Mouse (Mus musculus): ENCODE measurements around the gene Sh3glb2. TPM values are rescaled to one million over a fixed set of nuclear protein-coding genes. Genes with fewer than 3 reads are reported as not detected.

Gene Sh3glb2
- 71.9 TPM for polyA plus RNA-seq (2015; fragmentation: Illumina TruSeq; extraction: RNeasy Lipid Tissue Mini Kit (QIAGEN cat#74804); ENCODE audit: insufficient read depth, low read depth, low replicate concordance)

DNA sequence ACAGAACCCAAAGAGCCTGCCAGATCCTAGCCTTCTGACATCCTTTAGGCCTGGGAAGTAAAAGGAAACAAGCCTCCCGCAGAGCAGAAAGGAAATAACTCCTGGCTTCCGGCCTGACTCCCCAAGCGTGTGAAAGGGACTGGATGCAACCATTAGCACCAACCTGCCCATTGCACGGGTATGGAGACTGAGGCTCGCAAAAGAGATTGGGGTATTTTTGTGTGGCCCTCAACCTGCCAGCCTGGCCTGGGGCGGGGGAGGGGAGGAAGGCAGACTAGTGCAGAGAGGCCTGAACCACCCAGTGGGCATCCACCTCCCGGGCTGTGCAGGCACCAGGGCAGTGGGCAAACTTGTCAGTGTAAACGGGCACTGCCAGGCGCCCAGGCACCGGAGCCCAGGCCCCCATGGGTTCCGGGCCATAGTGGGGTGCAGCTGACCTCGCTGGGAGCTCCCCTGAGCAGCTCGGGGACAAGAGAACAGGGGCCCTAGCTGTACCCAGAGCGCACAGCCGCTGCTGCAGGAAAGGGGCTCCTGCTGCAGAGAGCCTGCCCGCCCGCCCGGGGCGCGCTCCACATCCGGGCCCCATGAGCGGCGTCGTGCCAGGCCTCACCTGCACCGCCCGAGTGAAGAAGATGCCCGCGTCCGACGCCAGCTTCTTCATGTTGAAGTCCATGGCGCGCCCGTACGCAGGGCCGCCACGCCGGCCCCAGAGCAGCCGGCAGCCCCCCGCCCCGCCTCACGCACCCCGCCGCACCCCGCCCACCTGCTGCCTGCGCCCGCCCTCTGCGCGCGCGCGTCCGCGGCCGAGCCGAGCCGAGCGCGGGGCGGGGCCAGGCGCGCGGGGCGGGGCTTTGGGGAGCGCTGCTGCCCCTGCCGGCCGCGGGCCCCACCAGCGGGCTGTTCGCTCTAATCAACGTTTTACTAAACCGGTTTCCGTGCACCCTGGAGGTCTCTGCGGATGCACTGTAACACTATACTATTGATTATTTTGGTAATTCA is at the start of gene Sh3glb2:
TSS of gene Sh3glb2 (minus strand) at position 805 of the 999 bp plus-strand sequence.

DNA sequence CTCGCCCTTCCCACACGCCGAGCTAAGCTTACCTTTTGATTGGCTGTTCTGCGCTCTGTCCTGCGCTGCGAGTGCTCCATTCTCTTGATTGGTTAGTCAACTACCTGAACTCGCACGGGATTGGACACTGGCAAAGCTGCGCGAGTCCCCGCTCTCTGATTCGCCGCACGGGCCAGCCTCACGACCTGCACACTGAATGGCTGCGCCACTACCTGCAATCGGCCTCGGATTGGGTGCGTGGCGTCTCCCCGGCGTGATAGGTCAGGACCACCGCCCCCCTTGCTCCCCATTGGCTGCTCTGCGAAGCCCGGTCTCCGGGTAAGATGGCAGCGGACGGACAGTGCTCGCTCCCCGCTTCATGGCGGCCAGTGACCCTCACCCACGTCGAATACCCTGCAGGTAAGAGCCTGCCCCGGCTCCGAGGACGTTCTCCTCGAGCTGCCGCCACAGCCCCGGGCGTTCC is 33.0 kb upstream of the Sh3glb2 start, which contains the start of gene Dolpp1:
TSS of gene Dolpp1 (plus strand) at position 141 of the 463 bp plus-strand sequence.

DNA sequence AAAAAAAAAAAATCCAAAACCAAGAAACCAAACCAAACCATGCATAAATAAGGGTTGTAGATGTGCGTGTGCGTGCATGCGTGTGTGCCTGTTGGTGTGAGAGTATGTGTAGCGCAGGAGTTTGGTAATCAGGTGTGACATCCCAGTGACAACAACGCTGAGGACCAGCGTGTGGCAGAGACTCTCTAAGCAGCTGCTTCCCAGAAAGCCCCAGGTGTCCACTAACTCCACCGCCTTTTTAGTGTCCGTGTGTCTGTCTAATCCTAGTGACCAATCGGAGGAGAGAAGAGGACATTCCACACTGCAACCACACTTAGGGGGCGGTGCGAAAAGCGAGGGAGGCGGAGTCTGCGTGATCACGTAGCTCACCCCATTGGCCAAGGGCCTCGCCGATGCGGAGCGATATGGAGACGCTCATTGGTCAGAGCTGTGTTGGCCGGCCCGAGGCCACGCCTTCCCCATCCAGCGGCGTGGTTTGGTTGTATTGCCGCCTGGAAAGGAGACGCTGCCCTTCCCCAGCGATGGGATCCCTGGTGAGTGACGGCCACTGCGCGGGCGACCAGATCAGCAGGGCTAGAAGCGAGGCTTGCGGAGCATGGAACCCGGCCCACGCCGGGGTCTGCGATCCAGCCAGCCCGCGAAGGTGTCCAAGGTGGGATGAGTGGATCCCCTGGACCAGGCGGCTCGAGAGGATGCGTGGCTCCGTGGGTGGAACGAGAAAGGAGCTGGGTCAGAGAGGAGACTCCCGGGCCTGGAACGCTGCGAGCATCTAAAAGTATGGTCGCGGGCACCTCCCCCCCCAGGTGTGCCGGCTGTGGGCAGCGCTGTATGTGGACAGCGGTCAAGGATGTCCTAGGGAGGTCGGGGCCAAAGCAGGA is 4.9 kb upstream of the Sh3glb2 start, which contains the start of gene Miga2:
TSS of gene Miga2 (plus strand) at position 461 of the 878 bp plus-strand sequence.

Other genes starting within 250 kb of the Sh3glb2 start
- 8.3 TPM for gene Zer1, start 234.8 kb downstream of the Sh3glb2 start, polyA plus RNA-seq (2015; fragmentation: Illumina TruSeq; extraction: RNeasy Lipid Tissue Mini Kit (QIAGEN cat#74804); ENCODE audit: insufficient read depth, low read depth, low replicate concordance)
- gene Tbc1d13, start 225.6 kb downstream of the Sh3glb2 start, polyA plus RNA-seq (2015; fragmentation: Illumina TruSeq; extraction: RNeasy Lipid Tissue Mini Kit (QIAGEN cat#74804); ENCODE audit: insufficient read depth, low read depth, low replicate concordance), result 8.6 TPM
- gene Endog, start 187.8 kb downstream of the Sh3glb2 start, polyA plus RNA-seq (2015; fragmentation: Illumina TruSeq; extraction: RNeasy Lipid Tissue Mini Kit (QIAGEN cat#74804); ENCODE audit: insufficient read depth, low read depth, low replicate concordance), result 8.6 TPM
- gene Spout1, start 180.9 kb downstream of the Sh3glb2 start, polyA plus RNA-seq (2015; fragmentation: Illumina TruSeq; extraction: RNeasy Lipid Tissue Mini Kit (QIAGEN cat#74804); ENCODE audit: insufficient read depth, low read depth, low replicate concordance), result 6.3 TPM
- 12.2 TPM for gene Kyat1, start 153.5 kb downstream of the Sh3glb2 start, polyA plus RNA-seq (2015; fragmentation: Illumina TruSeq; extraction: RNeasy Lipid Tissue Mini Kit (QIAGEN cat#74804); ENCODE audit: insufficient read depth, low read depth, low replicate concordance)
- 7.2 TPM for gene Lrrc8a, start 121.6 kb downstream of the Sh3glb2 start, polyA plus RNA-seq (2015; fragmentation: Illumina TruSeq; extraction: RNeasy Lipid Tissue Mini Kit (QIAGEN cat#74804); ENCODE audit: insufficient read depth, low read depth, low replicate concordance)
- gene Gm28035, start 118.8 kb downstream of the Sh3glb2 start, polyA plus RNA-seq (2015; fragmentation: Illumina TruSeq; extraction: RNeasy Lipid Tissue Mini Kit (QIAGEN cat#74804); ENCODE audit: insufficient read depth, low read depth, low replicate concordance), result 0.46 TPM
- 10.5 TPM for gene Phyhd1, start 93.1 kb downstream of the Sh3glb2 start, polyA plus RNA-seq (2015; fragmentation: Illumina TruSeq; extraction: RNeasy Lipid Tissue Mini Kit (QIAGEN cat#74804); ENCODE audit: insufficient read depth, low read depth, low replicate concordance)
- gene Gm28038, start 78.3 kb downstream of the Sh3glb2 start, polyA plus RNA-seq (2015; fragmentation: Illumina TruSeq; extraction: RNeasy Lipid Tissue Mini Kit (QIAGEN cat#74804); ENCODE audit: insufficient read depth, low read depth, low replicate concordance), result not detected
- gene Dolk, start 73.0 kb downstream of the Sh3glb2 start, polyA plus RNA-seq (2015; fragmentation: Illumina TruSeq; extraction: RNeasy Lipid Tissue Mini Kit (QIAGEN cat#74804); ENCODE audit: insufficient read depth, low read depth, low replicate concordance), result 2.7 TPM
- gene Nup188, start 72.9 kb downstream of the Sh3glb2 start, polyA plus RNA-seq (2015; fragmentation: Illumina TruSeq; extraction: RNeasy Lipid Tissue Mini Kit (QIAGEN cat#74804); ENCODE audit: insufficient read depth, low read depth, low replicate concordance), result 4.0 TPM
- gene Miga2, start 4.9 kb upstream of the Sh3glb2 start, polyA plus RNA-seq (2015; fragmentation: Illumina TruSeq; extraction: RNeasy Lipid Tissue Mini Kit (QIAGEN cat#74804); ENCODE audit: insufficient read depth, low read depth, low replicate concordance), result 3.9 TPM
- gene Dolpp1, start 32.9 kb upstream of the Sh3glb2 start, polyA plus RNA-seq (2015; fragmentation: Illumina TruSeq; extraction: RNeasy Lipid Tissue Mini Kit (QIAGEN cat#74804); ENCODE audit: insufficient read depth, low read depth, low replicate concordance), result 4.6 TPM
- 12.1 TPM for gene Crat, start 56.5 kb upstream of the Sh3glb2 start, polyA plus RNA-seq (2015; fragmentation: Illumina TruSeq; extraction: RNeasy Lipid Tissue Mini Kit (QIAGEN cat#74804); ENCODE audit: insufficient read depth, low read depth, low replicate concordance)
- 27.1 TPM for gene Ptpa, start 56.7 kb upstream of the Sh3glb2 start, polyA plus RNA-seq (2015; fragmentation: Illumina TruSeq; extraction: RNeasy Lipid Tissue Mini Kit (QIAGEN cat#74804); ENCODE audit: insufficient read depth, low read depth, low replicate concordance)
- gene Ier5l, start 114.9 kb upstream of the Sh3glb2 start, polyA plus RNA-seq (2015; fragmentation: Illumina TruSeq; extraction: RNeasy Lipid Tissue Mini Kit (QIAGEN cat#74804); ENCODE audit: insufficient read depth, low read depth, low replicate concordance), result 1.6 TPM
- gene Cstad, start 235.7 kb upstream of the Sh3glb2 start, polyA plus RNA-seq (2015; fragmentation: Illumina TruSeq; extraction: RNeasy Lipid Tissue Mini Kit (QIAGEN cat#74804); ENCODE audit: insufficient read depth, low read depth, low replicate concordance), result not detected

Data from pancreas, adult 10 weeks (tissue).